Mouse (Mus musculus): ENCODE data around the gene Pth2. TPM values are rescaled to one million over a fixed set of nuclear protein-coding genes. Genes with fewer than 3 reads are reported as not detected.

The Pth2 gene
- total and polyA plus RNA-seq, 3 experiments, result not detected

DNA sequence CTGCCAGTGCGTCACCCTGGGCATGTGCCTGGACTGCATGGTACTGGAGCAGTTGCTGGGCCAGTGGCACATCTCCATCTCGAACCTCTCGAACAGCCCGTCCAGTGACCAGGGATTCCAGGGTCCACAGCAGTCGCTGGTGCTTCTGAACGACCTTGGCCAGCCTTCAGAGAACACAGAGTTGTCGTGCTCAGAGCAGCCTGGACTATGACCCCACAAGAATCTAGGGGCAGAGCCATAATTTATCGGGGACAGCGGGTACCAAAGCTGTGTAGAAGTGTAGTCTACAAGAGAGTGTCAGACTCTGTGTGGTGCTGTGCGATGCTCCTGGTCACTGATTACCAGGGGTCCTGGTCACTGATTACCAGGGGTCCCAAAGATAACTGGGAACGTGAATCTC lies 32.9 kb upstream of the Pth2 start:
- Histone ChIP-seq H3K27ac (ENCODE audit: control insufficient read depth, low read depth, low read length) (no peak overlapping the region), H3K9ac (ENCODE audit: control insufficient read depth, low read depth, low read length, poor library complexity, severe bottlenecking) (no peak overlapping the region), H3K27me3 (ENCODE audit: control insufficient read depth in 1 of 2, insufficient read depth in 2 of 2, low read length in 2 of 2) (no peaks in the 10 kb centered on the region), H3K36me3 (ENCODE audit: control insufficient read depth in 1 of 2, insufficient read depth in 2 of 2, low read length in 2 of 2) (no peaks in the 10 kb centered on the region; a peak in 1 of 4 replicates), H3K9me3 (replicated peaks; ENCODE audit: insufficient read depth, low read length) (no peaks in the 10 kb centered on the region), H3K4me3 (ENCODE audit: control insufficient read depth in 1 of 2, insufficient read depth in 1 of 2, low read depth in 2 of 2, low read length in 2 of 2) (no peak overlapping the region), H3K4me1 (ENCODE audit: control insufficient read depth in 1 of 2, insufficient read depth in 2 of 2, low read length in 2 of 2) (no peaks in the 10 kb centered on the region), H3K79me2 (ENCODE audit: control insufficient read depth, insufficient read depth, low read length, poor library complexity) (no peaks in the 10 kb centered on the region)
- TF ChIP-seq JUND (IDR thresholded peaks at IDR 0.05; ENCODE audit: low read depth, low read length) (no peak), ZMIZ1 (IDR thresholded peaks at IDR 0.05; ENCODE audit: low read depth, low read length) (no peak), MYB (IDR thresholded peaks at IDR 0.05; ENCODE audit: low read depth, low read length) (no peak), NELFE (IDR thresholded peaks at IDR 0.05; ENCODE audit: low read depth, low read length) (no peak), POLR2AphosphoS2 (IDR thresholded peaks at IDR 0.05; ENCODE audit: low read length) (no peak), E2F4 (IDR thresholded peaks at IDR 0.05; ENCODE audit: borderline replicate concordance, low read depth, low read length) (no peak), RCOR1 (IDR thresholded peaks at IDR 0.05; ENCODE audit: low read depth, low read length) (no peak), CTCF (IDR thresholded peaks at IDR 0.05 in 2 of 3, conservative IDR thresholded peaks at IDR 0.05 in 1 of 3; ENCODE audit: control insufficient read depth in 1 of 3, insufficient read depth in 1 of 3, low read depth in 2 of 3, low read length in 3 of 3, poor library complexity in 1 of 3, severe bottlenecking in 1 of 3) (no peak), UBTF (IDR thresholded peaks at IDR 0.05; ENCODE audit: borderline replicate concordance, insufficient read depth, low read depth, low read length) (no peak), SIN3A (IDR thresholded peaks at IDR 0.05; ENCODE audit: low read length) (no peak), USF1 (IDR thresholded peaks at IDR 0.05; ENCODE audit: low read depth, low read length) (no peak), POLR2AphosphoS5 (IDR thresholded peaks at IDR 0.05; ENCODE audit: borderline replicate concordance, low read depth, low read length) (no peak), MEF2A (IDR thresholded peaks at IDR 0.05; ENCODE audit: extremely low read depth, insufficient replicate concordance, low read depth, low read length, poor library complexity, severe bottlenecking) (no peak), MAFK (IDR thresholded peaks at IDR 0.05; ENCODE audit: borderline replicate concordance, low read depth, low read length) (no peak), ETS1 (IDR thresholded peaks at IDR 0.05; ENCODE audit: low read depth, low read length) (no peak), BHLHE40 (IDR thresholded peaks at IDR 0.05; ENCODE audit: borderline replicate concordance, low read depth, low read length) (no peak), MYC (IDR thresholded peaks at IDR 0.05; ENCODE audit: low read depth, low read length) (no peak), RAD21 (IDR thresholded peaks at IDR 0.05; ENCODE audit: low read depth, low read length) (no peak)
- DNase-seq (ENCODE audit: low read depth, low spot score), result no peak

DNA sequence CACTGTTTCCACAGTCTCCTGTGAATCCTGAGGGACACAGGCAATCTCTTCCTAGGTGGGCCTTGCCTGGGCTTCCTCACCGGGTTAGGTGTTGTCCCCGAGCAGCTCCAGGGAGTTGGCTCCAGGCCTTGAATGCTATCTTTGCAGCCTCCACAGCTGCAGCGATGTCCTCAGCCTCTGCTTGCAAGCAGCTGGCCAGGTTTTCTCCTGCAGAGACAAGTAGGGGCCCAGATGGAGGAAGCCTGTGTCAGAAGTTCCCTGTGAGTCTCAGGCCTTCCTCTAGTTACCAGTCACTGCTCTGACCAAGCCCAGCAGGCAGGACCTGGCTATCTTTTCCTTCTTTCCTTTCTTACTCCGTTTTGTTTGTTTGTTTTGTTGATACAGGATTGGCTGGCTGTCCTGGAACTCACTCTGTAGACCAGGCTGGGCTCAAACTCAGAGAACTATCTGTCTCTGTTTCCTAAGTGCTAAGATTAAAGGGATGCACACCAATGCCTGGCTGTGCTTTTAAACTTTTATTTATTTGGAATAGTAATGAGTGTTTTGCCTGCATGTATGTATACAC lies 32.2 kb upstream of the Pth2 start:
- no peak for DNase-seq (ENCODE audit: low read depth, low spot score)
- Histone ChIP-seq H3K79me2 (ENCODE audit: control insufficient read depth, insufficient read depth, low read length, poor library complexity) (peaks cover 1% of the 10 kb centered on the region; the same call in 1 of the 2 replicates), H3K27me3 (ENCODE audit: control insufficient read depth in 1 of 2, insufficient read depth in 2 of 2, low read length in 2 of 2) (no peaks in the 10 kb centered on the region), H3K27ac (ENCODE audit: control insufficient read depth, low read depth, low read length) (no peak overlapping the region), H3K9me3 (replicated peaks; ENCODE audit: insufficient read depth, low read length) (no peaks in the 10 kb centered on the region), H3K4me1 (ENCODE audit: control insufficient read depth in 1 of 2, insufficient read depth in 2 of 2, low read length in 2 of 2) (no peaks in the 10 kb centered on the region), H3K4me3 (ENCODE audit: control insufficient read depth in 1 of 2, insufficient read depth in 1 of 2, low read depth in 2 of 2, low read length in 2 of 2) (no peak overlapping the region), H3K36me3 (ENCODE audit: control insufficient read depth in 1 of 2, insufficient read depth in 2 of 2, low read length in 2 of 2) (peaks cover 0 to 3% of the 10 kb centered on the region in 2 experiments; a peak in 3 of 4 replicates), H3K9ac (ENCODE audit: control insufficient read depth, low read depth, low read length, poor library complexity, severe bottlenecking) (no peak overlapping the region)
- TF ChIP-seq POLR2AphosphoS5 (IDR thresholded peaks at IDR 0.05; ENCODE audit: borderline replicate concordance, low read depth, low read length) (no peak), TBP (IDR thresholded peaks at IDR 0.05; ENCODE audit: low read depth, low read length) (no peak), HCFC1 (IDR thresholded peaks at IDR 0.05; ENCODE audit: low read depth, low read length) (no peak), MEF2A (IDR thresholded peaks at IDR 0.05; ENCODE audit: extremely low read depth, insufficient replicate concordance, low read depth, low read length, poor library complexity, severe bottlenecking) (no peak), MAFK (IDR thresholded peaks at IDR 0.05; ENCODE audit: borderline replicate concordance, low read depth, low read length) (no peak)

All from MEL (cell line).